Mouse (Mus musculus): ENCODE measurements around the gene Knstrn. TPM values are rescaled to one million over a fixed set of nuclear protein-coding genes. Genes with fewer than 3 reads are reported as not detected.

The Knstrn gene
- polyA plus RNA-seq, 1 experiment from 2014 or later: 57.5 TPM

GRCm38 (mm10) chr2:118895990-118896913 lies 82.4 kb downstream of the Knstrn start:
- H3K27ac ChIP-seq: no peak overlapping the region
- H3K4me3 ChIP-seq (replicated peaks; ENCODE audit: low read depth, low read length): peak overlapping the region; percentile 42
- H3K4me2 ChIP-seq (ENCODE audit: low read length): peak overlapping the region; percentile 78
- H3K36me3 ChIP-seq (ENCODE audit: insufficient read depth, low read length): no peaks in the 10 kb centered on the region
- no peaks in the 10 kb centered on the region for H3K9me3 ChIP-seq (replicated peaks; ENCODE audit: low read length)
- WGBS: 2% methylated on average over 38 of the region's 38 CpGs
- H3K9ac ChIP-seq (ENCODE audit: low read depth, low read length): peak overlapping the region; percentile 52; the same call in 1 of the 2 replicates
- ATAC-seq (replicated peaks; ENCODE audit: low FRiP score, low read depth) (no peak), DNase-seq (ENCODE audit: low spot score) (peak; percentile 37)
- H3K27me3 ChIP-seq (ENCODE audit: insufficient read depth, low read length): peaks cover 53% of the 10 kb centered on the region
- TF ChIP-seq CTCF (IDR thresholded peaks at IDR 0.05; ENCODE audit: low read depth): no peak
- peaks cover 9% of the 10 kb centered on the region; the same call in 1 of the 2 replicates for H3K4me1 ChIP-seq (replicated peaks; ENCODE audit: insufficient read depth, low read length)

- Histone ChIP-seq H3K4me2 (ENCODE audit: low read length) (peak overlapping the region; percentile 78), H3K27ac (no peak overlapping the region), H3K4me1 (replicated peaks; ENCODE audit: insufficient read depth, low read length) (peaks cover 9% of the 10 kb centered on the region; the same call in 1 of the 2 replicates), H3K9ac (ENCODE audit: low read depth, low read length) (0 out of 2 replicates have a peak overlapping the region, but pooled peaks have one; percentile 40), H3K4me3 (replicated peaks; ENCODE audit: low read depth, low read length) (peak overlapping the region; percentile 42), H3K27me3 (ENCODE audit: insufficient read depth, low read length) (peaks cover 50% of the 10 kb centered on the region), H3K36me3 (ENCODE audit: insufficient read depth, low read length) (no peaks in the 10 kb centered on the region), H3K9me3 (replicated peaks; ENCODE audit: low read length) (no peaks in the 10 kb centered on the region)
- ATAC-seq (replicated peaks; ENCODE audit: low FRiP score, low read depth) (no peak), DNase-seq (ENCODE audit: low spot score) (no peak)
- no peak for TF ChIP-seq CTCF (IDR thresholded peaks at IDR 0.05; ENCODE audit: low read depth)
- 1% methylated on average over 13 of the region's 13 CpGs for WGBS
Measured at GRCm38 (mm10) chr2:118896914-118897291, 83.1 kb downstream of the Knstrn start.

GRCm38 (mm10) chr2:118897392-118897791 lies 83.6 kb downstream of the Knstrn start:
- H3K9me3 ChIP-seq (replicated peaks; ENCODE audit: low read length): no peaks in the 10 kb centered on the region
- peak overlapping the region; percentile 78; the same call in 1 of the 2 replicates for H3K4me2 ChIP-seq (ENCODE audit: low read length)
- H3K27ac ChIP-seq: no peak overlapping the region
- WGBS: 4% methylated on average over 7 of the region's 7 CpGs
- no peak for TF ChIP-seq CTCF (IDR thresholded peaks at IDR 0.05; ENCODE audit: low read depth)
- peak overlapping the region; percentile 42; the same call in 1 of the 2 replicates for H3K4me3 ChIP-seq (replicated peaks; ENCODE audit: low read depth, low read length)
- no peaks in the 10 kb centered on the region for H3K36me3 ChIP-seq (ENCODE audit: insufficient read depth, low read length)
- DNase-seq (ENCODE audit: low spot score) (no peak), ATAC-seq (replicated peaks; ENCODE audit: low FRiP score, low read depth) (no peak)
- H3K9ac ChIP-seq (ENCODE audit: low read depth, low read length): no peak overlapping the region
- peaks cover 47% of the 10 kb centered on the region for H3K27me3 ChIP-seq (ENCODE audit: insufficient read depth, low read length)
- peaks cover 9% of the 10 kb centered on the region; the same call in 1 of the 2 replicates for H3K4me1 ChIP-seq (replicated peaks; ENCODE audit: insufficient read depth, low read length)

- Histone ChIP-seq H3K4me1 (replicated peaks; ENCODE audit: insufficient read depth, low read length) (peaks cover 9% of the 10 kb centered on the region; the same call in 1 of the 2 replicates), H3K9me3 (replicated peaks; ENCODE audit: low read length) (no peaks in the 10 kb centered on the region), H3K9ac (ENCODE audit: low read depth, low read length) (no peak overlapping the region), H3K4me3 (replicated peaks; ENCODE audit: low read depth, low read length) (no peak overlapping the region), H3K36me3 (ENCODE audit: insufficient read depth, low read length) (no peaks in the 10 kb centered on the region), H3K4me2 (ENCODE audit: low read length) (no peak overlapping the region), H3K27ac (no peak overlapping the region), H3K27me3 (ENCODE audit: insufficient read depth, low read length) (peaks cover 47% of the 10 kb centered on the region)
- 3% methylated on average over 11 of the region's 11 CpGs for WGBS
- TF ChIP-seq CTCF (IDR thresholded peaks at IDR 0.05; ENCODE audit: low read depth): no peak
- ATAC-seq (replicated peaks; ENCODE audit: low FRiP score, low read depth) (no peak), DNase-seq (ENCODE audit: low spot score) (no peak)
Measured at GRCm38 (mm10) chr2:118897808-118898207, 84.0 kb downstream of the Knstrn start.

GRCm38 (mm10) chr2:118898771-118899170 lies 85.0 kb downstream of the Knstrn start:
- no peak overlapping the region for H3K4me3 ChIP-seq (replicated peaks; ENCODE audit: low read depth, low read length)
- no peaks in the 10 kb centered on the region for H3K36me3 ChIP-seq (ENCODE audit: insufficient read depth, low read length)
- DNase-seq (ENCODE audit: low spot score) (no peak), ATAC-seq (replicated peaks; ENCODE audit: low FRiP score, low read depth) (no peak)
- no peak for TF ChIP-seq CTCF (IDR thresholded peaks at IDR 0.05; ENCODE audit: low read depth)
- no peak overlapping the region for H3K4me2 ChIP-seq (ENCODE audit: low read length)
- H3K27ac ChIP-seq: no peak overlapping the region
- WGBS: 11% methylated on average over 3 of the region's 4 CpGs
- peaks cover 47% of the 10 kb centered on the region for H3K27me3 ChIP-seq (ENCODE audit: insufficient read depth, low read length)
- H3K9me3 ChIP-seq (replicated peaks; ENCODE audit: low read length): no peaks in the 10 kb centered on the region
- peaks cover 9% of the 10 kb centered on the region; the same call in 1 of the 2 replicates for H3K4me1 ChIP-seq (replicated peaks; ENCODE audit: insufficient read depth, low read length)
- no peak overlapping the region for H3K9ac ChIP-seq (ENCODE audit: low read depth, low read length)

- H3K36me3 ChIP-seq (ENCODE audit: insufficient read depth, low read length): no peaks in the 10 kb centered on the region
- TF ChIP-seq CTCF (IDR thresholded peaks at IDR 0.05; ENCODE audit: low read depth): no peak
- no peak overlapping the region for H3K4me3 ChIP-seq (replicated peaks; ENCODE audit: low read depth, low read length)
- H3K4me2 ChIP-seq (ENCODE audit: low read length): no peak overlapping the region
- ATAC-seq (replicated peaks; ENCODE audit: low FRiP score, low read depth) (no peak), DNase-seq (ENCODE audit: low spot score) (no peak)
- peaks cover 9% of the 10 kb centered on the region; the same call in 1 of the 2 replicates for H3K4me1 ChIP-seq (replicated peaks; ENCODE audit: insufficient read depth, low read length)
- WGBS: 13% methylated on average over 7 of the region's 7 CpGs
- peaks cover 47% of the 10 kb centered on the region for H3K27me3 ChIP-seq (ENCODE audit: insufficient read depth, low read length)
- H3K9me3 ChIP-seq (replicated peaks; ENCODE audit: low read length): no peaks in the 10 kb centered on the region
- no peak overlapping the region for H3K27ac ChIP-seq
- no peak overlapping the region for H3K9ac ChIP-seq (ENCODE audit: low read depth, low read length)
Measured at GRCm38 (mm10) chr2:118899306-118899705, 85.5 kb downstream of the Knstrn start.

Data from kidney, postnatal 0 days (tissue).